Mouse (Mus musculus) embryonic stem cell, embryonic (primary cell): ENCODE results near the gene Nle1.

Source experiments
- CTCF ChIA-PET, 4 experiments: fragments of 300-600 bp in 2 of 4; fragments of 350-600 bp in 2 of 4; sonication (Branson Sonifier 250); formaldehyde crosslinking; loops; one replicate each; lab custom pipeline; 2022; ENCODE audit warnings: inconsistent platforms in 2 of 4; lab: Charles Lee
- POLR2A ChIA-PET, 4 experiments: fragments of 300-600 bp in 2 of 4; fragments of 350-600 bp in 2 of 4; sonication (Branson Sonifier 250); formaldehyde crosslinking; loops; one replicate each; lab custom pipeline; 2022; ENCODE audit warnings: antibody characterized with exemption in 4 of 4, inconsistent platforms in 1 of 4; lab: Charles Lee

Gene Nle1

GRCm38 (mm10) chr11:82863059-82863458, 45.2 kb downstream of the Nle1 start:
- CTCF ChIA-PET = no interaction called here
- POLR2A ChIA-PET = interaction anchor here in 1 of 4 experiments (1.2 to 1.4 kb wide), 2 partner anchors 12 to 36 kb away, joined by 3 to 4 read pairs; no protein-coding TSS in a partner anchor

DNA sequence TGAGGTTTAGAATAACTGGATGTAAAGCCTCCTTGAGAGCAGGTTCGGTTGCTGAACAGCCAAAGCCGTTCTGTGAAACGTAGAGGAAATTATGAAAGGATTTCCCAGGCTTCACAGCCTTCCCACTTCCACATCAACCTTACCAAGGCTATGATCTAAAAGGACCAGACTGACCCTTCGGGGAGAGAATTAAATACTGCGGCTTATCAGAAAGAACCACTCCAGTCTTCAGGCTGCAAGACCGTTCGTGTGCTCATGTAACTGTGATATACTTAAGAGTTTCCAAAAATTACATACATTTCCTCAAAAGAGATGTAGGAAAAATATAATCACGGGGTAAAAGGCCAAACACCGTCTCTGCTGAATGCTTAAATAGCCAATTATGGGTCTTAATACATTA, 45.6 kb downstream of the Nle1 start:
- ChIA-PET POLR2A (interaction anchor here in 1 of 4 experiments (1.4 kb wide), 1 partner anchor 12 kb away, joined by 4 read pairs; no protein-coding TSS in a partner anchor), CTCF (no interaction called here)

- ChIA-PET CTCF (interaction anchor here in 1 of 4 experiments (0.8 kb wide), 1 partner anchor 1093 kb away, joined by 5 read pairs; no protein-coding TSS in a partner anchor), POLR2A (interaction anchor here in 3 of 4 experiments (0.6 to 2.3 kb wide), 6 partner anchors 8 to 415 kb away, joined by 3 to 7 read pairs (median 4); partner anchors contain the start of gene Rffl (in 1 of the 3))
Measured at GRCm38 (mm10) chr11:82861558-82861957, 46.7 kb downstream of the Nle1 start.

DNA sequence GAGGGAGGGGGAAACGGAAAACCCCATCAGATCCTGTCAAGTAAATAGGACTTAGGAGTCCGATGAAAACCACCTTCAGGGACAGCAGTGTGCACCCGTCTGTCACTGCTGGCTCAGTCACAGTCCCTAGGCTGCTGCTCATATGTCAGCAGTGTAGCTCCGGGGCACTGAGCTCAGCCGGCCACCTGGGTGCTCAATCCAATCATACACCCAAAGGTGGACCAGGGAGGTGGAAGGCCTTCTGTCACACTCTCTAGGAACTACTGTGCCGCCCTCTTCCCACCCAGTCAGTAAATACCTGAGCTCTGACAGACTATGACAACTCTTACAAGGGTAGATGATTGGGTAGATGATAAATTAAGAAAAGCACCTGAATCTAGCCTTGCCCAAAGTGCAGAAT, 47.5 kb downstream of the Nle1 start:
- POLR2A ChIA-PET = interaction anchor here (0.6 to 2.3 kb wide), 8 partner anchors 9 to 113 kb away, joined by 3 to 7 read pairs (median 5); partner anchors contain the start of gene Rffl (in 1 of the 4)
- CTCF ChIA-PET = interaction anchor here in 2 of 4 experiments (0.5 to 1.9 kb wide), 5 partner anchors 10 to 1094 kb away, joined by 4 to 8 read pairs (median 5); partner anchors contain the start of gene Rffl (in 1 of the 2)

- POLR2A ChIA-PET = interaction anchor here (0.6 to 7.0 kb wide), 36 partner anchors 9 to 555 kb away, joined by 3 to 66 read pairs (median 5); partner anchors contain the start of genes Rffl (in 3 of the 4), Cct6b (in 2 of the 4) and Zfp830 (in 2 of the 4)
- CTCF ChIA-PET = interaction anchor here in 3 of 4 experiments (0.5 to 1.5 kb wide), 6 partner anchors 9 to 57 kb away, joined by 3 to 4 read pairs (median 4); partner anchors contain the start of gene Rffl (in 1 of the 3)
Measured at GRCm38 (mm10) chr11:82857307-82857848, 50.8 kb downstream of the Nle1 start.

- ChIA-PET CTCF (interaction anchor here in 3 of 4 experiments (0.6 to 1.3 kb wide), 6 partner anchors 10 to 189 kb away, joined by 3 to 8 read pairs (median 4); no protein-coding TSS in a partner anchor), POLR2A (interaction anchor here (0.7 to 7.0 kb wide), 23 partner anchors 8 to 1024 kb away, joined by 3 to 66 read pairs (median 6); partner anchors contain the start of gene Rffl (in 2 of the 4))
Measured at GRCm38 (mm10) chr11:82856032-82856431, 52.2 kb downstream of the Nle1 start.

DNA sequence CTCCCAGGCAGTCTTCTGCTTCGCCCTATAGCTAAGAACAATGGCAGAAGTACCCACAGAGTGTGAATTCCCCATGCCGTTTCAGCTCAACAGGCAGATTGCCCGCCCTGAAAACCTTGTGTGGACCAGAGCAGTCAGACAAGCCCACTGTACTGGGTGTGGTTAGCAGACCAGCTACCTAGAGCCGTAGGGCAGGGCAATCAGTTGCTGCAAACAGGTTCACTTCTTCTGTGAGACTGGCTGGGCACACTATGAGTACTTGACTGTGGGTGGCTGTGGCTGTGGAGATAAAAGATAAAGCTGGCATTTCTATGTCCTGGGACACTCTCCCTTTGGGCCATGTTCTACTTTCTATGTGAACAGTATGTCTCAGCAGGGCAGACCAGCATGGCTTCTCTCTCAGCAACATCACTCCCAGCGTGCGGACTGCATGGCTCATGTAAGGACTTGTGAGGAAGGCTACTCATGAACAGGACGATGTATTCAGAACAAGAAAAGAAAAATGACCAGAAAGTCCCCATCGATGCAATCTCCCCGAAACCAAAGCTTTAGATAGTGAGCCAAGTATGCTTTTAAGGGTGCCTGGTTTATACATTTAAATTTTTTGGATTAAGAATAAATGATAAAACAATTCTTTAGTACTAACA, 52.8 kb downstream of the Nle1 start:
- ChIA-PET CTCF (interaction anchor here in 3 of 4 experiments (0.6 to 1.3 kb wide), 7 partner anchors 11 to 343 kb away, joined by 3 to 8 read pairs (median 4); no protein-coding TSS in a partner anchor), POLR2A (interaction anchor here (0.6 to 7.0 kb wide), 23 partner anchors 9 to 1024 kb away, joined by 3 to 66 read pairs (median 5); partner anchors contain the start of genes Cct6b (in 1 of the 4), Rffl (in 1 of the 4) and Zfp830 (in 1 of the 4))

DNA sequence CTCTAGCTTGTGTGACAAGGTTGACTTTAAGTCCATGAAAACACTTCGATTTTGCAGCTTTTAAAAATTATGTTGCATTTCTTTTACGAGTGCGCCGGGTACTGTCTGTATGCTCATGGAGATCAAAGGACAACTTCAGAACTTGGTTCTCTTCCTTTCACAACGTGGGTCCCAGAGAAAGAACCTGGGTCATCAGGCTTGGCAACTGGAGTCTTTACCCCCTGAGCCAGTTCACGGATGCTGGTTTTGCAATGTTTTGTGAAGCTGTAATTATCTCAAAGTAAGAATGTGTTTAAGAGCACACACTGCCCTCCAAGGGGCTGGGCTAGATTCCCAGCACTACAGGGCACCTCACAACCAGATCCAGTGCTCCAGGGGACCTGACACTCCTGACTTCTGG, 54.1 kb downstream of the Nle1 start:
- ChIA-PET CTCF (interaction anchor here in 2 of 4 experiments (0.6 to 2.5 kb wide), 3 partner anchors 35 to 120 kb away, joined by 3 to 7 read pairs (median 4); no protein-coding TSS in a partner anchor), POLR2A (interaction anchor here in 2 of 4 experiments (1.1 to 7.0 kb wide), 7 partner anchors 9 to 29 kb away, joined by 3 to 66 read pairs (median 39); partner anchors contain the start of gene Rffl (in 1 of the 2))

DNA sequence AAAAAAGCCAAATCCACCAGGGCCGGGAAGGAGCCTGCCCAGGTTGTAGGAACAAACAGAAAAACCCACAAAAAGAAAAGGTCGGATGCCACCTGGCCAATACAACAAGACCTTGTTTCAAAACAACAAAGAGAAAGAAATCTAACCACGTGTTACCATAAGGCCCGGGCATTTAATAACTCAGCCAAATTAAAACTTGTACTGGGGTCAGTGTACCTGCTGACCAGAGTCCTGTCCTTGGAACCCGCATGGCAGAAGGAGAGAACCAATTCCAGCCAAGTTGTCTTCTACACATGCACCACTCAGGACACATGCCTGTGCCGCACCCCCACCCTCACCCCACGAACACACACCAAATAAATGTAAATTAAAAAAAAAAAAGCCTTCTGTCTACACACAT, 55.3 kb downstream of the Nle1 start:
- POLR2A ChIA-PET = interaction anchor here in 1 of 4 experiments (1.1 to 7.0 kb wide), 3 partner anchors 8 to 27 kb away, joined by 4 to 58 read pairs (median 45); no protein-coding TSS in a partner anchor
- CTCF ChIA-PET = interaction anchor here in 1 of 4 experiments (2.5 kb wide), 1 partner anchor 34 kb away, joined by 7 read pairs; no protein-coding TSS in a partner anchor

- CTCF ChIA-PET = interaction anchor here in 1 of 4 experiments (2.5 kb wide), 1 partner anchor 33 kb away, joined by 7 read pairs; no protein-coding TSS in a partner anchor
- POLR2A ChIA-PET = interaction anchor here in 2 of 4 experiments (0.7 to 1.1 kb wide), 4 partner anchors 9 to 202 kb away, joined by 3 to 4 read pairs (median 3); no protein-coding TSS in a partner anchor
Measured at GRCm38 (mm10) chr11:82852540-82852939, 55.7 kb downstream of the Nle1 start.

GRCm38 (mm10) chr11:82852115-82852514, 56.1 kb downstream of the Nle1 start:
- ChIA-PET CTCF (interaction anchor here in 2 of 4 experiments (0.7 to 2.5 kb wide), 2 partner anchors 31 to 33 kb away, joined by 3 to 7 read pairs; no protein-coding TSS in a partner anchor), POLR2A (interaction anchor here in 3 of 4 experiments (0.7 to 3.2 kb wide), 6 partner anchors 9 to 201 kb away, joined by 3 to 23 read pairs (median 4); no protein-coding TSS in a partner anchor)
